Mouse (Mus musculus) C2C12 (cell line): ENCODE data around the gene Nop9. TPM values are rescaled to one million over a fixed set of nuclear protein-coding genes. Genes with fewer than 3 reads are reported as not detected.

Source experiments
- H3K27me3 ChIP-seq: one replicate; pipeline ENCODE4 v1.6.1; 2011; ENCODE audit not compliant: control insufficient read depth, insufficient read depth, insufficient read length
- H3K36me3 ChIP-seq: one replicate; pipeline ENCODE4 v1.6.1; 2011; ENCODE audit not compliant: control insufficient read depth, insufficient read depth
- H3K4me3 ChIP-seq: one replicate; pipeline ENCODE4 v1.5.1; 2011; ENCODE audit warnings: mild to moderate bottlenecking, control low read depth; ENCODE audit not compliant: poor library complexity, insufficient read depth, severe bottlenecking
- H3K79me2 ChIP-seq: one replicate; pipeline ENCODE4 v1.6.1; 2011; ENCODE audit not compliant: control insufficient read depth, insufficient read depth
- H3K79me3 ChIP-seq: one replicate; pipeline ENCODE4 v1.6.1; 2011; ENCODE audit warnings: low read depth, control low read depth
- H3ac ChIP-seq: one replicate; pipeline ENCODE3; 2011; ENCODE audit warnings: low read depth; ENCODE audit not compliant: control insufficient read depth, insufficient read length
- CEBPB ChIP-seq: IDR thresholded peaks from one replicate; pipeline ENCODE4 v1.6.1; 2011; ENCODE audit warnings: low read depth, mild to moderate bottlenecking, control low read depth, moderate library complexity
- CTCF ChIP-seq: IDR thresholded peaks from one replicate; pipeline ENCODE4 v1.5.1; 2011; ENCODE audit not compliant: control insufficient read depth, insufficient read depth, insufficient read length
- FOSL1 ChIP-seq: IDR thresholded peaks from one replicate; pipeline ENCODE4 v1.8.0; 2011; ENCODE audit warnings: mild to moderate bottlenecking, low read length; ENCODE audit not compliant: poor library complexity, insufficient read depth, severe bottlenecking
- MAX ChIP-seq: IDR thresholded peaks from one replicate; pipeline ENCODE4 v1.6.1; 2011; ENCODE audit warnings: mild to moderate bottlenecking, control low read depth
- MYOD1 ChIP-seq: IDR thresholded peaks from one replicate; pipeline ENCODE4 v1.6.1; 2011; ENCODE audit warnings: low read depth; ENCODE audit not compliant: control insufficient read depth, insufficient read length
- MYOG ChIP-seq: IDR thresholded peaks from one replicate; pipeline ENCODE4 v1.6.1; 2011; ENCODE audit not compliant: control insufficient read depth, insufficient read length; ENCODE audit errors: extremely low read depth
- USF1 ChIP-seq: IDR thresholded peaks from one replicate; pipeline ENCODE4 v1.6.1; 2011; ENCODE audit warnings: low read depth, mild to moderate bottlenecking, control low read depth, moderate library complexity
- polyA plus RNA-seq: library from polyadenylated mRNA; unstranded; fragments of >200 nt; fragmentation: generic; extraction: Trizol; gene quantifications from one replicate; pipeline ENCODE4 v1.2.1, GENCODE M21; 2012; ENCODE audit warnings: missing spikeins

Gene Nop9
- polyA plus RNA-seq, 1 experiment: 38.6 TPM

- H3ac ChIP-seq: no peak overlapping the region
- H3K79me3 ChIP-seq: no peaks in the 10 kb centered on the region
- TF ChIP-seq USF1: no peak
- no peak for TF ChIP-seq FOSL1
- TF ChIP-seq MYOD1: no peak
- TF ChIP-seq MYOG: no peak
- no peak for TF ChIP-seq CTCF
- no peak for TF ChIP-seq MAX
- TF ChIP-seq CEBPB: no peak
- peaks cover 52% of the 10 kb centered on the region for H3K27me3 ChIP-seq
- no peaks in the 10 kb centered on the region for H3K36me3 ChIP-seq
- no peaks in the 10 kb centered on the region for H3K79me2 ChIP-seq
- no peak overlapping the region for H3K4me3 ChIP-seq
Measured at GRCm38 (mm10) chr14:55767519-55768414, 22.3 kb downstream of the Nop9 start.

DNA sequence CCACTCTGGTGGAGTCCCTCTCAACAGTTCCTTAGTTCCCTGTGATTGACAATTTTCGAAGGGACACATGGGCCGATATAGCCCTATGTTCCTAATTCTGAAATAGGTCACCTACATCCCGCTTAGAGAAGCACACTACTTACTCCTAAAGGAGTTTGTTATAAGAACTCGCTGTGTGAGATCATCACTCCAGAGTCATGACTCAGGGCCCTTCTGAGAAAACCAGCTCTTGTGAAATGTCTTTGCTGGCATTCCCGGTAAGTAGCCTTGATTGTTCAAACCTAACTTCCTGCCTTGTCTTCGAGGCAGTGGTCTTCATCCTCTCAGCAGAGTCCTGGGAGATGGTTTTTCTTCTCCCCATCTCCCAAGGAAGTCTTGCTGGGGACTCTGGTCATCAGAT is 23.1 kb downstream of the Nop9 start:
- no peaks in the 10 kb centered on the region for H3K36me3 ChIP-seq
- no peaks in the 10 kb centered on the region for H3K79me2 ChIP-seq
- no peak overlapping the region for H3K4me3 ChIP-seq
- no peaks in the 10 kb centered on the region for H3K79me3 ChIP-seq
- no peak overlapping the region for H3ac ChIP-seq
- TF ChIP-seq FOSL1: no peak
- no peak for TF ChIP-seq CEBPB
- TF ChIP-seq MYOG: no peak
- TF ChIP-seq MAX: no peak
- no peak for TF ChIP-seq USF1
- no peak for TF ChIP-seq MYOD1
- TF ChIP-seq CTCF: no peak
- peaks cover 54% of the 10 kb centered on the region for H3K27me3 ChIP-seq

DNA sequence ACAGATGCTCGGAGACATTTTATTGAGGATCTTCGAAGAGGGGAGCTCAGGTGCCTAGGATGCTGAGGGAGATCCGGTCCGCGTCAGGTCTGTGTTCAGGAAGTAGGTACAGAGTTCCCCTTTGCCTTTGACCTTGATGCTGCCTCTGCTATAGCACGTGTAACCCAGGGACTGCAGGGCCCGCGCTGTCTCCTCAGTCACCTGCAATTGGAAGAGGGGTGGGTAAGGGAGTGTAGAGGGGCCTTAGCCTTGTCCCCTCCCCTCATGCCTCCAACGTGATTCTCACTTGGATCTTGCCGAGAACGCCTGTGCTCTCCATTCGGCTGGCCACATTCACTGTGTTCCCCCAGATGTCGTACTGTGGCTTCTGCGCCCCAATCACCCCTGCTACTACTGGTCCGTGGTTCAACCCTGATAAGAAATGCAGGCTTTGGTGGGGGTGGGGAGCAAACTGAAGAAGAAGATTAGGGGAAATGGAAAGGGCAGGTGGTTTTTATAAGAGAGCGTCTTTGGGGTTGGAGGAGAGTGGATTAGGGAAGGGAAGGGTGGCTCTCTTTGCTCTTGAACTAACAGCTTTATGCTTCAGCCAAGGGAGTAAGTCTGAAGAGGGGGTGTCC is 23.7 kb downstream of the Nop9 start:
- Histone ChIP-seq H3K79me2 (no peaks in the 10 kb centered on the region), H3K79me3 (no peaks in the 10 kb centered on the region), H3K27me3 (peaks cover 56% of the 10 kb centered on the region), H3ac (no peak overlapping the region), H3K36me3 (no peaks in the 10 kb centered on the region), H3K4me3 (no peak overlapping the region)
- no peak for TF ChIP-seq MYOD1
- no peak for TF ChIP-seq CTCF
- TF ChIP-seq USF1: no peak
- TF ChIP-seq MYOG: no peak
- TF ChIP-seq MAX: no peak
- TF ChIP-seq FOSL1: no peak
- no peak for TF ChIP-seq CEBPB

DNA sequence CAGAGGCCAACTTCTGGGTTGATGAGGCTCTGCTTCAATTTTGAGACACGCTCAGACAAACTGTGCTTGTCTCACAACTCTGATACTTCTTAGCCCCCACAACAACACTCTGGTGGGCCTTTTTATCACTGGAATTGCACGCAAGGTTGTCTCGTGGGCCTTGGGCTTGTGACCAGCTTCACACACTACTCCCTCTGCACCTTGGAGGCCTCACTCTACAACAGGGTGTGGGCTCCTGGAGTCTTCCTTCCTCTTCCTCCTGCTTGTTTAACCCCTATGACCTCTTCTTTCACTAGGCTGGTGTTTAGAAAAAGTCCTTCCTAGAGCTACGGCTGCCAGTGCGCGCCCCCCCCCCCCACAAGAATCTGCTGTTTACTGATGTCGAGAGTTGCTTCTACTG is 31.2 kb downstream of the Nop9 start:
- no peaks in the 10 kb centered on the region for H3K79me3 ChIP-seq
- H3K27me3 ChIP-seq: peaks cover 31% of the 10 kb centered on the region
- H3K36me3 ChIP-seq: no peaks in the 10 kb centered on the region
- H3ac ChIP-seq: no peak overlapping the region
- no peaks in the 10 kb centered on the region for H3K79me2 ChIP-seq
- no peak for TF ChIP-seq USF1
- TF ChIP-seq MYOG: no peak
- TF ChIP-seq FOSL1: no peak
- no peak for TF ChIP-seq CEBPB
- no peak for TF ChIP-seq CTCF
- no peak for TF ChIP-seq MYOD1
- TF ChIP-seq MAX: no peak
- no peak overlapping the region for H3K4me3 ChIP-seq

DNA sequence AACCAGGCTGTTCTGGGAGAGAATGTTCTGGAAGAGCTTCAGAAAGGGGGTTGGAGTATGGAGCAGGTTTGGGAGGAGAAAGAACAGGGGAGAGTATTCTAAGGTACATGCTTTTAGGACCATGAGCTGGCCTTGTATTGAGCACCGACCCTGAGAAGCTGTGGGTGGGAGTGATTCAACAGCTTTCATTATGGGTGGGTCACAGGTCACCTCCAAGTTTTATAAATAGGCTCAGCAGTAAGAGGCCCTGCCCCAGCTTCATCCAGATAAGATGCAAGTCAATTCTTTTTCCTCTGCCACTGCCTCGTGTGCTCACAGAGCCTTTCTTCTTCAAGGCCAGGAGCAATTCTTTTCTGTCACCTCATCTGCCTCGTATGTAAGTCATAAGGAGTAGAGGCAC is 31.7 kb downstream of the Nop9 start:
- no peaks in the 10 kb centered on the region for H3K79me2 ChIP-seq
- H3K4me3 ChIP-seq: no peak overlapping the region
- no peak for TF ChIP-seq MYOG
- no peak for TF ChIP-seq CTCF
- TF ChIP-seq MAX: no peak
- TF ChIP-seq FOSL1: no peak
- TF ChIP-seq CEBPB: no peak
- no peak for TF ChIP-seq USF1
- no peak for TF ChIP-seq MYOD1
- peaks cover 26% of the 10 kb centered on the region for H3K27me3 ChIP-seq
- no peaks in the 10 kb centered on the region for H3K36me3 ChIP-seq
- no peaks in the 10 kb centered on the region for H3K79me3 ChIP-seq
- H3ac ChIP-seq: no peak overlapping the region
